ENCODE assay signal across 8 mouse cellular contexts in the genomic region with DNA sequence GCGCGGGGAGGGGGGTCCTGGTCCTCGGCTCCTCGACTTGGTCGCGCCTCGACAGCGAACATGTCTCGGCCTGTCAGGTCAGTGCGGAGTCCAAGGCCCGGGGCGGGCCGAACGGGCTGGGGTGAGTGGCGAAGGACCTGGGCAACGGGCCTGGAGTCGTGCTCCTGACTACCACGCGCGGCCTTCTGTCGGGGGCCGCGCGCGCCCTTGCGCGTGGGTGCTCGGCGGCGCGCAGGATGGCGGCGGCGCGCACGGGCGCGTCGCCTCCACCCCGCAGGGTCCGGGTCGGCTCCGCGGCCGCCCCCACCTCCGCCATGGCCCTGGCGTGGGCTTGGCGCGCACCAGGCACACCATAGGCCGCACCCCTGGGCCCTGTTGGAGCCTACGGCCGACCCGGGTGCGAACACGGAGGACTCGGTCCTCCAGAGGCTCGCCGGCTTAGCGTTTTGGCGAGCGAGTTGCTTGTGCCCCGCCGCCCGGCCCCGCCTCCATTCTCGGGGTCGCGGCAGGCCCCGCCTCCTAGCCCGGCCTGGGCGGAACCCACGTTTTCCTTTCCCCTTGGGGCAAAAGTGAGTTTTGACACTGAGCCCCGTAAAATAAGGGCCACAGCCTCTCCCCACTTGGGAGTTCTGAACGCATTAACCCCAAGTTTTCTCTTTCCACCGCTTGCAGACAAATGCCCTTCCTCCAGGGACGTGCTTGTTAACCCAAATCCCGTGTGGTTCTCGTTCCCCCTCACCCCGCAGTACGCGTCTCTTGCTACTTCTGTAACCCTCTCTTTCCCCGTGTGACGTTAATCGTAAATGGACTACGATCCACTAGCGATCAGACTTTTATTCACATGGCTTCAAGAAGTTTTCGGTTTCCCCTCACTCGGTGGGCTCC. TPM values are rescaled to one million over a fixed set of nuclear protein-coding genes. Genes with fewer than 3 reads are reported as not detected.
DNase-seq lines count a peak whose midpoint lies in the region; ATAC-seq and TF ChIP-seq lines count a peak whose summit lies in the region.

No protein-coding gene starts in this region.

- in situ Hi-C loops in Patski (cut with MboI; ENCODE audit: low pct_unique_long_range_greater_than_20kb) = no loop called here

- POLR2A ChIA-PET in Patski (lab: Charles Lee) = no interaction called here

- peak overlapping the region; percentile 98 for H3K27ac ChIP-seq in hindbrain, embryonic 13.5 days

- H3K4me2 ChIP-seq in hindbrain, embryonic 13.5 days = peak overlapping the region; percentile 78

- peaks cover 3% of the 10 kb centered on the region; the same call in 1 of the 2 replicates for H3K36me3 ChIP-seq in hindbrain, embryonic 13.5 days

- H3K4me1 ChIP-seq in hindbrain, embryonic 13.5 days (replicated peaks) = peaks cover 23% of the 10 kb centered on the region

- H3K4me3 ChIP-seq in hindbrain, embryonic 13.5 days = peak overlapping the region; percentile 93

- TF ChIP-seq CTCF in Patski (IDR thresholded peaks at IDR 0.05) = no peak

- WGBS in hindbrain, embryonic 13.5 days = under 1% methylated on average over 76 of the region's 88 CpGs

- peak overlapping the region; percentile 93 for H3K9ac ChIP-seq in hindbrain, embryonic 13.5 days

- peaks cover 18% of the 10 kb centered on the region for H3K27me3 ChIP-seq in Patski
- H3K27me3 ChIP-seq in hindbrain, embryonic 13.5 days = peaks cover 21% of the 10 kb centered on the region; the same call in 1 of the 2 replicates

- no peaks in the 10 kb centered on the region for H3K9me3 ChIP-seq in hindbrain, embryonic 13.5 days

- CTCF ChIA-PET in Patski (lab: Charles Lee) = interaction anchor here (1.5 kb wide), 1 partner anchor 71 kb away, joined by 3 read pairs; no protein-coding TSS in a partner anchor

- peak; percentile 77 for ATAC-seq in Patski
- peak; percentile 85 for ATAC-seq in hindbrain, embryonic 13.5 days (ENCODE audit: low FRiP score)

- peak; percentile 50 for DNase-seq in Patski (ENCODE audit: low read depth, low spot score)
- peak; percentile 84 to 86 for DNase-seq in cerebellum, postnatal 10 days
- peak; percentile 55 to 71 for DNase-seq in frontal cortex, postnatal 14 days (ENCODE audit: low spot score in 2 of 2)
- peak; percentile 68 to 82 for DNase-seq in layer of hippocampus, postnatal 14 days (ENCODE audit: low spot score in 2 of 2)
- DNase-seq in lung, postnatal 25 days (ENCODE audit: low spot score) = peak; percentile 76
- peak; percentile 39 for DNase-seq in retina, adult 2 months (ENCODE audit: low read depth, low spot score)
- peak; percentile 93 for DNase-seq in thymus, postnatal 25 days

RNA-seq across cellular contexts. Expression of a gene that starts 0.6 kb away (rescaled TPM):
- polyA plus RNA-seq in Patski (2021) = 37.8 TPM
- 58.4 and 61.6 TPM in 2 replicates for polyA plus RNA-seq in hindbrain, embryonic 13.5 days (2015; fragmentation: Nextera tagmentation; extraction: Ambion mirVana)
- total RNA-seq in layer of hippocampus, postnatal 14 days (2021) = 100 to 1,000 TPM; 154 to 165 TPM

RNA-seq across cellular contexts. Expression of a gene that starts 43.9 kb away (rescaled TPM):
- 12.9 TPM for polyA plus RNA-seq in Patski (2021)
- 8.0 TPM in 2 replicates for polyA plus RNA-seq in hindbrain, embryonic 13.5 days (2015; fragmentation: Nextera tagmentation; extraction: Ambion mirVana)
- 1 to 10 TPM; 7.7 to 9.4 TPM for total RNA-seq in layer of hippocampus, postnatal 14 days (2021)

RNA-seq across cellular contexts. Expression of a gene that starts 51.9 kb away (rescaled TPM):
- 0.65 TPM for polyA plus RNA-seq in Patski (2021)
- polyA plus RNA-seq in hindbrain, embryonic 13.5 days (2015; fragmentation: Nextera tagmentation; extraction: Ambion mirVana) = 1.8 and 4.3 TPM in 2 replicates
- total RNA-seq in layer of hippocampus, postnatal 14 days (2021) = 1 to 10 TPM; 2.0 to 2.6 TPM

Comparison
In these comparisons a context has a peak if more than half of its experiments do, and no peak if none do; other contexts are left out.
1. Peak in every context shown above with its lines: DNase-seq, ATAC-seq, H3K4me3 ChIP-seq and H3K27ac ChIP-seq.
2. DNase-seq: peak in every context shown above with its lines; median percentile 93 in thymus, postnatal 25 days; 85 in cerebellum, postnatal 10 days; 76 in lung, postnatal 25 days; 75 in layer of hippocampus, postnatal 14 days; 63 in frontal cortex, postnatal 14 days; 50 in Patski; 39 in retina, adult 2 months.